ENCODE assay signal across 25 mouse cellular contexts in the genomic region with DNA sequence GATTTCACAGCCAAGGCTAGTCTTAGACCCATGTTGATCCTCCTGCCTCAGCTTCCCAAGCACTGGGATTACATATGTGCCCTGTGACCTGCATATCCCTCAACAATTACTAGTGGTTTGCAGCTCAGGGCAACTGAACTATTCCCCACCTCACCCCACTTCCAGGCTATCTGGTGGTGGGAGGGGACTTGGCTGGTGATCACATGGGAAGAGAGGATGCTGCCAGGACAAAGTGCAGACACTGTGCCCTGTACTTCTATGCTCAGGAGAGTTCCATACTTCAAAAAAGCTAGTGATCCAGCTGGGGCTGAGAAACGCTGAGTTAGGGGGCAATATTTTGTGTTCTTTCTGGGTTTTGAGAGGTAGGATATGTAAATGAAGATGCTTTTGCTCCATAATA.
"Had no signal": no experiment of that assay in that cellular context is flagged by ENCODE, and none has a peak within 500 bp of the region (broad histone marks: within the 10 kb centered on the region; RNA-seq: fewer than 3 reads in every experiment).

No protein-coding gene starts in this region.

- H3K36me3 ChIP-seq: hindbrain, embryonic 12.5 days; kidney, embryonic 15.5 days; limb, embryonic 13.5 days; limb, embryonic 15.5 days; liver, embryonic 13.5 days; liver, embryonic 15.5 days had no signal

- H3K4me3 ChIP-seq: gastrocnemius, adult 2 months; heart, embryonic 10.5 days; heart, embryonic 12.5 days; hindbrain, embryonic 10.5 days; hindbrain, embryonic 12.5 days; kidney, embryonic 15.5 days; limb, embryonic 13.5 days; limb, embryonic 15.5 days; liver, embryonic 13.5 days; liver, embryonic 15.5 days had no signal

- DNase-seq: gastrocnemius, adult 2 months; gastrocnemius, postnatal 10 days; gastrocnemius, postnatal 25 days; heart, adult 18-20 months; heart, postnatal 10 days; heart, postnatal 4 days; kidney, adult 8-10 months; kidney, postnatal 14 days; layer of hippocampus, adult 9-11 months; layer of hippocampus, postnatal 36 days; left cerebral cortex, postnatal 4 days; liver, embryonic 13.5 days had no signal

- ATAC-seq: forebrain, embryonic 16.5 days; hindbrain, embryonic 16.5 days; inflammation-experienced regulatory T-cells, adult 6 months had no signal

- H3K27me3 ChIP-seq: heart, embryonic 12.5 days; hindbrain, embryonic 12.5 days; kidney, embryonic 15.5 days; limb, embryonic 13.5 days; limb, embryonic 15.5 days; liver, embryonic 13.5 days; liver, embryonic 15.5 days had no signal

- H3K9me3 ChIP-seq: heart, embryonic 10.5 days; heart, embryonic 12.5 days; hindbrain, embryonic 10.5 days; hindbrain, embryonic 12.5 days; kidney, embryonic 15.5 days; limb, embryonic 13.5 days; limb, embryonic 15.5 days; liver, embryonic 13.5 days; liver, embryonic 15.5 days had no signal

- H3K4me2 ChIP-seq: heart, embryonic 12.5 days; hindbrain, embryonic 12.5 days; hindbrain, embryonic 14.5 days; kidney, embryonic 15.5 days; limb, embryonic 13.5 days; limb, embryonic 15.5 days; liver, embryonic 13.5 days; liver, embryonic 15.5 days had no signal

- H3K9ac ChIP-seq: heart, embryonic 12.5 days; hindbrain, embryonic 12.5 days; hindbrain, embryonic 14.5 days; kidney, embryonic 15.5 days; limb, embryonic 13.5 days; limb, embryonic 15.5 days; liver, embryonic 13.5 days; liver, embryonic 15.5 days had no signal

- H3K27ac ChIP-seq: gastrocnemius, adult 2 months; heart, embryonic 10.5 days; hindbrain, embryonic 10.5 days; hindbrain, embryonic 12.5 days; hindbrain, embryonic 14.5 days; kidney, embryonic 15.5 days; kidney, postnatal 0 days; limb, embryonic 13.5 days; limb, embryonic 15.5 days; liver, embryonic 13.5 days; liver, embryonic 15.5 days had no signal
